Mouse (Mus musculus): ENCODE measurements at regions not wholly inside any gene's neighbourhood (a gene's known extent, or its start where the extent isn't known, plus 50 kb on each side); places are given as distances from the start of the nearest gene placed in this dataset.

DNA sequence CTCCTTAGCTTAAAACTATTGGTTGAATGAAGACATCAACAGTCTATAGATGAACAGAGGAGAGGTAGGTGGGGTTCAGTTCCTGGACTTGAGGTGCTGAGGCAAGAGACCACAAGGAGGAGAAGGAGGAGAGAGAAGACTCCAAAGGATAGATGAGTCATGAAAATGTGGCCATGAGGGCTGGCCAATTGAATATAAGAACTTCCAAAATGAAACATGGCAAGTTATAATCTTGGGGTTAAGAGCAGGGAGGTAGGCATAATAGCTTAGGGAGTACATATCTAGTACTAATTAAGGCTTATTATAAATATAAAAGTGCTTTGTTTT lies 109.9 kb downstream of the Cysltr2 start:
- TF ChIP-seq POLR2A (IDR thresholded peaks at IDR 0.05; ENCODE audit: low read depth, low read length) (no peak), CTCF (IDR thresholded peaks at IDR 0.05; ENCODE audit: extremely low read depth, insufficient read length, insufficient replicate concordance, low read depth, low read length) (no peak)

All from small intestine, adult 2 months (tissue).